In the genomic region with DNA sequence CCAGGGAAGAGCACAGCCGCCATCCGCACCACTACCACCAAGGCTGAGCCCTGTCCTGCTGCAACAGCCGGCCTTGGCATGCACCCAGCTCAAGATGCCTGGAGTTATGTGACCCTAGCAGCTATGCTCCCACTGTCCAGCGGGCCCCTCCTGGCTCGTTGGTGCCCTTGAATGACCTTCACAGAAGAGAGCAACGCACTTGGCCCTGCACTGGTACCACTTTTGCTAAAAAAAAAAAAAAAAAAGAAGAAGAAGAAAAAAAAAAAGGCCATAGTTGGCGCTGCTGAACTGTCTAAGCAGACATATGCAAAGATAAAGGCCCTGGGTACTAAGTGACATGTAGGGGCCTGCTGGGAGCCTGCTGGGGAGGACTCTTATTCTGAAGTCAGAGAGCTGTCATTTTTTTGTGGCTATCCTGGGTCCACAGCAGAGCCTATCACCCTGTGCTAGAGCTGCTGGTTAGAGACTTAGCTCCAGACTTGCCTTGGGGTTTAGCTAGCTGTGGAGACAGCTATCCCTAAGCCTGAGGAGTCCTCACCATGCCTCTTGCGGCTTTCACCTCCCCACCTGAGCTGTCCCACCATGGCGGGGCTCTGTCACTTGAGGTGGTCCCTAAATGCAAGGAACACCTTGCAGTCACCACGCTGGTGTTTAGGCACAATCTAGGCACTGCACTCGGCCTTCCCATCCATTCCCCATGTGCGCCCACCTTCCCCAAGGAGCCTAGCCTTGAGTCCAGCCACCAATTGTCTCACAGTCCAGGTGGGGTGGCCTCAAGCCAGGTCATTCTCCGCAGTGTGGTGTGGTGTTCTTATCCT, we compare ENCODE assay signal across 8 mouse cellular contexts. TPM values are rescaled to one million over a fixed set of nuclear protein-coding genes. Genes with fewer than 3 reads are reported as not detected.
DNase-seq lines count a peak whose midpoint lies in the region; ATAC-seq and TF ChIP-seq lines count a peak whose summit lies in the region.

No protein-coding gene starts in this region.

- peak overlapping the region; percentile 4; the same call in 1 of the 2 replicates for H3K27ac ChIP-seq in forebrain, embryonic 10.5 days
- no peak overlapping the region for H3K27ac ChIP-seq in forebrain, embryonic 16.5 days (ENCODE audit: low read length)
- peak overlapping the region; percentile 2; the same call in 1 of the 2 replicates for H3K27ac ChIP-seq in bone marrow, adult 2 months (ENCODE audit: control insufficient read depth, insufficient read depth, low read depth, low read length, poor library complexity)
- no peak overlapping the region for H3K27ac ChIP-seq in hindbrain, postnatal 0 days
- H3K27ac ChIP-seq in liver, embryonic 13.5 days = peak overlapping the region; percentile 76
- H3K27ac ChIP-seq in stomach, postnatal 0 days (replicated peaks) = 0 out of 2 replicates have a peak overlapping the region, but pooled peaks have one; percentile 18

- no peak for DNase-seq in forebrain, embryonic 10.5 days (ENCODE audit: extremely low spot score, low spot score)
- peak; percentile 44 for DNase-seq in CD4-positive helper T cell, adult 2 months (ENCODE audit: low read depth, low spot score)
- peak; percentile 40 for DNase-seq in hindbrain, postnatal 0 days (ENCODE audit: low spot score)
- peak; percentile 57 for DNase-seq in liver, embryonic 13.5 days
- no peak for DNase-seq in stomach, postnatal 0 days (ENCODE audit: low spot score)
- DNase-seq in layer of hippocampus, postnatal 14 days (ENCODE audit: low spot score in 2 of 2) = no peak

- peaks cover 41% of the 10 kb centered on the region for H3K36me3 ChIP-seq in forebrain, embryonic 10.5 days (replicated peaks)
- no peaks in the 10 kb centered on the region for H3K36me3 ChIP-seq in forebrain, embryonic 16.5 days (ENCODE audit: control insufficient read depth, insufficient read depth)
- H3K36me3 ChIP-seq in hindbrain, postnatal 0 days (ENCODE audit: insufficient read depth, low read length) = no peaks in the 10 kb centered on the region
- H3K36me3 ChIP-seq in liver, embryonic 13.5 days = peaks cover 5% of the 10 kb centered on the region; the same call in 1 of the 2 replicates
- H3K36me3 ChIP-seq in stomach, postnatal 0 days (ENCODE audit: control insufficient read depth, insufficient read depth, low read length) = peaks cover 5% of the 10 kb centered on the region; the same call in 1 of the 2 replicates

- H3K9me3 ChIP-seq in forebrain, embryonic 10.5 days = no peaks in the 10 kb centered on the region
- no peaks in the 10 kb centered on the region for H3K9me3 ChIP-seq in forebrain, embryonic 16.5 days (ENCODE audit: control insufficient read depth, low read length)
- H3K9me3 ChIP-seq in hindbrain, postnatal 0 days (ENCODE audit: low read length) = no peaks in the 10 kb centered on the region
- H3K9me3 ChIP-seq in liver, embryonic 13.5 days (replicated peaks) = no peaks in the 10 kb centered on the region
- H3K9me3 ChIP-seq in stomach, postnatal 0 days (ENCODE audit: control insufficient read depth, low read length) = no peaks in the 10 kb centered on the region

- no peak for TF ChIP-seq EP300 in stomach, postnatal 0 days (optimal IDR thresholded peaks at IDR 0.05)

- peaks cover 26% of the 10 kb centered on the region for H3K4me1 ChIP-seq in forebrain, embryonic 10.5 days
- H3K4me1 ChIP-seq in forebrain, embryonic 16.5 days (replicated peaks; ENCODE audit: control insufficient read depth, insufficient read depth, low read length) = no peaks in the 10 kb centered on the region
- H3K4me1 ChIP-seq in bone marrow, adult 2 months (ENCODE audit: control insufficient read depth, insufficient read depth, low read length) = peaks cover 2% of the 10 kb centered on the region; the same call in 1 of the 2 replicates
- H3K4me1 ChIP-seq in hindbrain, postnatal 0 days (ENCODE audit: insufficient read depth, low read length) = no peaks in the 10 kb centered on the region
- peaks cover 40% of the 10 kb centered on the region for H3K4me1 ChIP-seq in liver, embryonic 13.5 days (replicated peaks)
- no peaks in the 10 kb centered on the region for H3K4me1 ChIP-seq in stomach, postnatal 0 days (replicated peaks; ENCODE audit: control insufficient read depth, insufficient read depth)

- TF ChIP-seq CTCF in bone marrow, adult 2 months (IDR thresholded peaks at IDR 0.05; ENCODE audit: control insufficient read depth, insufficient read depth, low read length) = no peak
- TF ChIP-seq CTCF in hindbrain, postnatal 0 days (IDR thresholded peaks at IDR 0.05; ENCODE audit: low read depth) = no peak
- TF ChIP-seq CTCF in stomach, postnatal 0 days (IDR thresholded peaks at IDR 0.05; ENCODE audit: low read depth) = no peak

- no peak for ATAC-seq in forebrain, embryonic 16.5 days
- ATAC-seq in hindbrain, postnatal 0 days = peak; percentile 56
- ATAC-seq in liver, embryonic 13.5 days (ENCODE audit: low read depth) = peak; percentile 82
- peak; percentile 4; the same call in 1 of the 2 replicates for ATAC-seq in stomach, postnatal 0 days (ENCODE audit: low FRiP score, low TSS enrichment)

- H3K9ac ChIP-seq in forebrain, embryonic 16.5 days (replicated peaks; ENCODE audit: low read depth, low read length) = no peak overlapping the region
- H3K9ac ChIP-seq in hindbrain, postnatal 0 days (replicated peaks; ENCODE audit: low read length) = no peak overlapping the region
- H3K9ac ChIP-seq in liver, embryonic 13.5 days = peak overlapping the region; percentile 43
- H3K9ac ChIP-seq in stomach, postnatal 0 days (ENCODE audit: low read length) = no peak overlapping the region

- no peak overlapping the region for H3K4me2 ChIP-seq in forebrain, embryonic 16.5 days (ENCODE audit: low read length)
- H3K4me2 ChIP-seq in hindbrain, postnatal 0 days (ENCODE audit: low read depth, low read length) = no peak overlapping the region
- peak overlapping the region; percentile 53 for H3K4me2 ChIP-seq in liver, embryonic 13.5 days
- H3K4me2 ChIP-seq in stomach, postnatal 0 days (replicated peaks; ENCODE audit: low read depth) = 0 out of 2 replicates have a peak overlapping the region, but pooled peaks have one; percentile 5

- H3K4me3 ChIP-seq in forebrain, embryonic 10.5 days = no peak overlapping the region
- H3K4me3 ChIP-seq in forebrain, embryonic 16.5 days (replicated peaks; ENCODE audit: low read length) = no peak overlapping the region
- no peak overlapping the region for H3K4me3 ChIP-seq in bone marrow, adult 2 months (replicated peaks; ENCODE audit: control insufficient read depth, low read depth, low read length)
- no peak overlapping the region for H3K4me3 ChIP-seq in hindbrain, postnatal 0 days (ENCODE audit: low read length)
- no peak overlapping the region for H3K4me3 ChIP-seq in liver, embryonic 13.5 days (replicated peaks)
- H3K4me3 ChIP-seq in stomach, postnatal 0 days (ENCODE audit: low read depth, low read length) = no peak overlapping the region

- H3K27me3 ChIP-seq in forebrain, embryonic 10.5 days (ENCODE audit: poor library complexity, severe bottlenecking) = no peaks in the 10 kb centered on the region
- no peaks in the 10 kb centered on the region for H3K27me3 ChIP-seq in forebrain, embryonic 16.5 days (replicated peaks; ENCODE audit: control insufficient read depth, insufficient read depth, low read length)
- H3K27me3 ChIP-seq in hindbrain, postnatal 0 days (ENCODE audit: insufficient read depth, low read length) = no peaks in the 10 kb centered on the region
- H3K27me3 ChIP-seq in liver, embryonic 13.5 days = no peaks in the 10 kb centered on the region
- no peaks in the 10 kb centered on the region for H3K27me3 ChIP-seq in stomach, postnatal 0 days (ENCODE audit: control insufficient read depth, insufficient read depth, low read length)

- no peak for TF ChIP-seq POLR2A in bone marrow, adult 2 months (IDR thresholded peaks at IDR 0.05; ENCODE audit: borderline replicate concordance, control insufficient read depth, low read depth, low read length)

- WGBS in forebrain, embryonic 10.5 days = 77% methylated on average over 13 of the region's 13 CpGs
- 70% methylated on average over 13 of the region's 13 CpGs for WGBS in forebrain, embryonic 16.5 days
- 38% methylated on average over 13 of the region's 13 CpGs for WGBS in bone marrow, adult 2 months
- WGBS in hindbrain, postnatal 0 days = 58% methylated on average over 13 of the region's 13 CpGs
- 36% methylated on average over 13 of the region's 13 CpGs for WGBS in liver, embryonic 13.5 days (ENCODE audit: insufficient replicate concordance)
- WGBS in stomach, postnatal 0 days = 54% methylated on average over 13 of the region's 13 CpGs

RNA-seq across cellular contexts. Expression of a gene that starts 5.4 kb away (rescaled TPM):
- 72.0 and 75.3 TPM in 2 replicates for polyA plus RNA-seq in forebrain, embryonic 10.5 days (2016; fragmentation: Nextera tagmentation; extraction: Ambion mirVana)
- polyA plus RNA-seq in forebrain, embryonic 16.5 days (2015; fragmentation: Nextera tagmentation; extraction: Ambion mirVana) = 70.2 and 92.5 TPM in 2 replicates
- polyA plus RNA-seq in bone marrow, adult 2 months (2011; ENCODE audit: insufficient read depth, insufficient read length, low replicate concordance, missing spikeins) = 25.4 and 33.4 TPM in 2 replicates
- total RNA-seq in hindbrain, postnatal 0 days (2014; rRNA removed) = 65.4 and 74.2 TPM in 2 replicates
- 117 and 120 TPM in 2 replicates for polyA plus RNA-seq in hindbrain, postnatal 0 days (2015; fragmentation: Nextera tagmentation; extraction: Ambion mirVana)
- 39.5 and 40.4 TPM in 2 replicates for polyA plus RNA-seq in liver, embryonic 13.5 days (2015; fragmentation: Nextera tagmentation; extraction: Ambion mirVana)
- polyA plus RNA-seq in stomach, postnatal 0 days (2015; fragmentation: Nextera tagmentation; extraction: Ambion mirVana) = 49.7 and 55.0 TPM in 2 replicates
- 10 to 100 TPM; 35.3 to 38.7 TPM for total RNA-seq in layer of hippocampus, postnatal 14 days (2021)

RNA-seq across cellular contexts. Expression of a gene that starts 12.4 kb away (rescaled TPM):
- polyA plus RNA-seq in forebrain, embryonic 10.5 days (2016; fragmentation: Nextera tagmentation; extraction: Ambion mirVana) = 16.4 and 16.6 TPM in 2 replicates
- polyA plus RNA-seq in forebrain, embryonic 16.5 days (2015; fragmentation: Nextera tagmentation; extraction: Ambion mirVana) = 11.1 and 14.4 TPM in 2 replicates
- polyA plus RNA-seq in bone marrow, adult 2 months (2011; ENCODE audit: insufficient read depth, insufficient read length, low replicate concordance, missing spikeins) = 23.6 and 60.5 TPM in 2 replicates
- 22.5 and 33.6 TPM in 2 replicates for total RNA-seq in hindbrain, postnatal 0 days (2014; rRNA removed)
- polyA plus RNA-seq in hindbrain, postnatal 0 days (2015; fragmentation: Nextera tagmentation; extraction: Ambion mirVana) = 28.5 and 31.3 TPM in 2 replicates
- polyA plus RNA-seq in liver, embryonic 13.5 days (2015; fragmentation: Nextera tagmentation; extraction: Ambion mirVana) = 6.0 and 6.8 TPM in 2 replicates
- polyA plus RNA-seq in stomach, postnatal 0 days (2015; fragmentation: Nextera tagmentation; extraction: Ambion mirVana) = 48.4 and 48.6 TPM in 2 replicates
- total RNA-seq in layer of hippocampus, postnatal 14 days (2021) = 10 to 100 TPM; 44.5 to 54.0 TPM

RNA-seq across cellular contexts. Expression of a gene that starts 18.9 kb away (rescaled TPM):
- 34.9 and 40.9 TPM in 2 replicates for polyA plus RNA-seq in forebrain, embryonic 10.5 days (2016; fragmentation: Nextera tagmentation; extraction: Ambion mirVana)
- 40.0 and 43.7 TPM in 2 replicates for polyA plus RNA-seq in forebrain, embryonic 16.5 days (2015; fragmentation: Nextera tagmentation; extraction: Ambion mirVana)
- polyA plus RNA-seq in bone marrow, adult 2 months (2011; ENCODE audit: insufficient read depth, insufficient read length, low replicate concordance, missing spikeins) = 29.7 and 45.4 TPM in 2 replicates
- 74.1 and 74.7 TPM in 2 replicates for total RNA-seq in hindbrain, postnatal 0 days (2014; rRNA removed)
- polyA plus RNA-seq in hindbrain, postnatal 0 days (2015; fragmentation: Nextera tagmentation; extraction: Ambion mirVana) = 28.8 and 31.0 TPM in 2 replicates
- 11.0 and 12.0 TPM in 2 replicates for polyA plus RNA-seq in liver, embryonic 13.5 days (2015; fragmentation: Nextera tagmentation; extraction: Ambion mirVana)
- polyA plus RNA-seq in stomach, postnatal 0 days (2015; fragmentation: Nextera tagmentation; extraction: Ambion mirVana) = 18.0 and 21.3 TPM in 2 replicates
- 10 to 100 TPM; 49.5 to 57.6 TPM for total RNA-seq in layer of hippocampus, postnatal 14 days (2021)

RNA-seq across cellular contexts. Expression of a gene that starts 30.7 kb away (rescaled TPM):
- 49.4 and 53.2 TPM in 2 replicates for polyA plus RNA-seq in forebrain, embryonic 10.5 days (2016; fragmentation: Nextera tagmentation; extraction: Ambion mirVana)
- polyA plus RNA-seq in forebrain, embryonic 16.5 days (2015; fragmentation: Nextera tagmentation; extraction: Ambion mirVana) = 14.4 and 17.2 TPM in 2 replicates
- polyA plus RNA-seq in bone marrow, adult 2 months (2011; ENCODE audit: insufficient read depth, insufficient read length, low replicate concordance, missing spikeins) = 41.6 and 65.2 TPM in 2 replicates
- total RNA-seq in hindbrain, postnatal 0 days (2014; rRNA removed) = 29.6 and 33.4 TPM in 2 replicates
- polyA plus RNA-seq in hindbrain, postnatal 0 days (2015; fragmentation: Nextera tagmentation; extraction: Ambion mirVana) = 12.8 and 13.9 TPM in 2 replicates
- polyA plus RNA-seq in liver, embryonic 13.5 days (2015; fragmentation: Nextera tagmentation; extraction: Ambion mirVana) = 42.3 and 51.4 TPM in 2 replicates
- 42.6 and 49.0 TPM in 2 replicates for polyA plus RNA-seq in stomach, postnatal 0 days (2015; fragmentation: Nextera tagmentation; extraction: Ambion mirVana)
- total RNA-seq in layer of hippocampus, postnatal 14 days (2021) = 10 to 100 TPM; 14.2 to 15.0 TPM

RNA-seq across cellular contexts. Expression of a gene that starts 30.7 kb away (rescaled TPM):
- polyA plus RNA-seq in forebrain, embryonic 10.5 days (2016; fragmentation: Nextera tagmentation; extraction: Ambion mirVana) = 681 and 720 TPM in 2 replicates
- polyA plus RNA-seq in forebrain, embryonic 16.5 days (2015; fragmentation: Nextera tagmentation; extraction: Ambion mirVana) = 139 and 156 TPM in 2 replicates
- 126 and 145 TPM in 2 replicates for polyA plus RNA-seq in bone marrow, adult 2 months (2011; ENCODE audit: insufficient read depth, insufficient read length, low replicate concordance, missing spikeins)
- total RNA-seq in hindbrain, postnatal 0 days (2014; rRNA removed) = 43.6 and 45.6 TPM in 2 replicates
- polyA plus RNA-seq in hindbrain, postnatal 0 days (2015; fragmentation: Nextera tagmentation; extraction: Ambion mirVana) = 103 and 107 TPM in 2 replicates
- polyA plus RNA-seq in liver, embryonic 13.5 days (2015; fragmentation: Nextera tagmentation; extraction: Ambion mirVana) = 282 and 301 TPM in 2 replicates
- 158 and 179 TPM in 2 replicates for polyA plus RNA-seq in stomach, postnatal 0 days (2015; fragmentation: Nextera tagmentation; extraction: Ambion mirVana)
- total RNA-seq in layer of hippocampus, postnatal 14 days (2021) = 1 to 10 TPM; 4.6 to 6.5 TPM

Comparison
In these comparisons a context has a peak if more than half of its experiments do, and no peak if none do; other contexts are left out.
1. H3K27ac ChIP-seq: peak in forebrain, embryonic 10.5 days (single experiment), bone marrow, adult 2 months (single experiment), liver, embryonic 13.5 days (single experiment) and stomach, postnatal 0 days (single experiment); none in forebrain, embryonic 16.5 days (single experiment) and hindbrain, postnatal 0 days (single experiment).
2. DNase-seq: peak in CD4-positive helper T cell, adult 2 months (single experiment), hindbrain, postnatal 0 days (single experiment) and liver, embryonic 13.5 days (single experiment); none in forebrain, embryonic 10.5 days (single experiment), stomach, postnatal 0 days (single experiment) and layer of hippocampus, postnatal 14 days (0 of 2).
3. H3K4me2 ChIP-seq: peak in liver, embryonic 13.5 days (single experiment) and stomach, postnatal 0 days (single experiment); none in forebrain, embryonic 16.5 days (single experiment) and hindbrain, postnatal 0 days (single experiment).